In the genomic region with DNA sequence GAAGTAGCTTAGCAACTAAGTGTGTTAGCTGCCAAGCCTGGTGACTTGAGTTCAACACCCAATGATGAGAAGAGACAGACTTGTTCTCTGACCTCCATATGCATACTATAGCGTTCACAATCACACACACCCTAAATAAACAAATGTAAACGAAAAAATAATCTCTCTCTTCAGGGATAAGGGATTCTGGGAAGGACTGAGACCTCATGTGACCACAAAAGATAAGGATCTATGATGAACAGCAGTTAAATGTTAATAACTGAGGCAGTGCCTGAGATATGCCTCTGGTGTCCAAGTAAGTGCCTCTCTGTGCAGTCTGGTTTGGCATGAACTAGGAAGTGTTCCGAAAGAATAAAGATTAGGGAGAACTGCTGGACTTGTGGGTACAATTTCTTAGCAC, we compare ENCODE assay signal across 25 mouse cellular contexts.
A peak's percentile ranks its signal among the peaks of the same experiment; 100 is the strongest.
DNase-seq lines count a peak whose midpoint lies in the region; ATAC-seq and TF ChIP-seq lines count a peak whose summit lies in the region.
"Had no signal": no experiment of that assay in that cellular context is flagged by ENCODE, and none has a peak within 500 bp of the region (broad histone marks: within the 10 kb centered on the region; RNA-seq: fewer than 3 reads in every experiment).

No protein-coding gene starts in this region.

- no peaks in the 10 kb centered on the region for H3K27me3 ChIP-seq in midbrain, embryonic 11.5 days (ENCODE audit: control insufficient read depth, insufficient read depth, low read length)
- no peaks in the 10 kb centered on the region for H3K27me3 ChIP-seq in midbrain, embryonic 15.5 days (replicated peaks)
- H3K27me3 ChIP-seq in liver, embryonic 15.5 days: no peaks in the 10 kb centered on the region
- no peaks in the 10 kb centered on the region for H3K27me3 ChIP-seq in neural tube, embryonic 15.5 days (replicated peaks)
- H3K27me3 ChIP-seq in kidney, embryonic 14.5 days (ENCODE audit: control insufficient read depth, insufficient read depth, low read length): no peaks in the 10 kb centered on the region
- H3K27me3 ChIP-seq: CH12.LX; forebrain, embryonic 15.5 days; hindbrain, embryonic 12.5 days; midbrain, embryonic 12.5 days; Patski had no signal

- no peak overlapping the region for H3K4me2 ChIP-seq in midbrain, embryonic 11.5 days
- no peak overlapping the region for H3K4me2 ChIP-seq in midbrain, embryonic 15.5 days
- 0 out of 2 replicates have a peak overlapping the region, but pooled peaks have one; percentile 9 for H3K4me2 ChIP-seq in liver, embryonic 15.5 days
- no peak overlapping the region for H3K4me2 ChIP-seq in neural tube, embryonic 15.5 days
- no peak overlapping the region for H3K4me2 ChIP-seq in kidney, embryonic 14.5 days (replicated peaks; ENCODE audit: low read depth, low read length)
- H3K4me2 ChIP-seq: forebrain, embryonic 15.5 days; heart, embryonic 11.5 days; hindbrain, embryonic 12.5 days; midbrain, embryonic 12.5 days had no signal

- no peak for TF ChIP-seq POLR2A in embryonic fibroblast, embryonic 13.5 days (IDR thresholded peaks at IDR 0.05; ENCODE audit: low read depth, low read length)

- intact Hi-C loops in left cerebral cortex, postnatal 36 days (cut with DNase I): no loop called here

- TF ChIP-seq CTCF in embryonic fibroblast, embryonic 13.5 days (IDR thresholded peaks at IDR 0.05; ENCODE audit: borderline replicate concordance, insufficient read depth, low read length): no peak

- 83% methylated on average over 3 of the region's 3 CpGs for WGBS in midbrain, embryonic 11.5 days
- WGBS in midbrain, embryonic 15.5 days: 74% methylated on average over 3 of the region's 3 CpGs
- 40% methylated on average over 3 of the region's 3 CpGs for WGBS in liver, embryonic 15.5 days (ENCODE audit: insufficient replicate concordance)
- WGBS in neural tube, embryonic 15.5 days: 57% methylated on average over 3 of the region's 3 CpGs
- 54% methylated on average over 3 of the region's 3 CpGs for WGBS in kidney, embryonic 14.5 days

- H3K9me3 ChIP-seq in midbrain, embryonic 11.5 days (ENCODE audit: control insufficient read depth, low read length): no peaks in the 10 kb centered on the region
- H3K9me3 ChIP-seq in midbrain, embryonic 15.5 days: no peaks in the 10 kb centered on the region
- H3K9me3 ChIP-seq in liver, embryonic 15.5 days (replicated peaks): no peaks in the 10 kb centered on the region
- H3K9me3 ChIP-seq in neural tube, embryonic 15.5 days (replicated peaks): no peaks in the 10 kb centered on the region
- H3K9me3 ChIP-seq in kidney, embryonic 14.5 days (ENCODE audit: control insufficient read depth, low read length): no peaks in the 10 kb centered on the region
- H3K9me3 ChIP-seq: forebrain, embryonic 15.5 days; hindbrain, embryonic 12.5 days; midbrain, embryonic 12.5 days had no signal

- H3K9ac ChIP-seq in midbrain, embryonic 11.5 days (ENCODE audit: low read length): no peak overlapping the region
- H3K9ac ChIP-seq in midbrain, embryonic 15.5 days: no peak overlapping the region
- H3K9ac ChIP-seq in liver, embryonic 15.5 days: no peak overlapping the region
- H3K9ac ChIP-seq in neural tube, embryonic 15.5 days (replicated peaks): no peak overlapping the region
- no peak overlapping the region for H3K9ac ChIP-seq in kidney, embryonic 14.5 days (ENCODE audit: low read depth, low read length)
- H3K9ac ChIP-seq: forebrain, embryonic 15.5 days; hindbrain, embryonic 12.5 days; midbrain, embryonic 12.5 days had no signal

- no peak overlapping the region for H3K27ac ChIP-seq in midbrain, embryonic 11.5 days (ENCODE audit: low read depth, low read length)
- H3K27ac ChIP-seq in midbrain, embryonic 15.5 days: no peak overlapping the region
- peak overlapping the region; percentile 96 for H3K27ac ChIP-seq in embryonic fibroblast, embryonic 13.5 days (ENCODE audit: insufficient read depth, low read length)
- peak overlapping the region; percentile 58 for H3K27ac ChIP-seq in liver, embryonic 15.5 days (replicated peaks)
- H3K27ac ChIP-seq in neural tube, embryonic 15.5 days (replicated peaks): no peak overlapping the region
- H3K27ac ChIP-seq in kidney, embryonic 14.5 days (ENCODE audit: low read depth, low read length): no peak overlapping the region
- H3K27ac ChIP-seq: forebrain, embryonic 15.5 days; hindbrain, embryonic 12.5 days; midbrain, embryonic 12.5 days had no signal

- DNase-seq in midbrain, embryonic 11.5 days (ENCODE audit: low spot score, missing footprints): peak; percentile 49
- DNase-seq in left cerebral cortex, postnatal 36 days (ENCODE audit: low spot score in 2 of 2): no peak
- DNase-seq: adrenal gland, postnatal 10 days; cerebellum, adult 9-10 months; cerebellum, postnatal 36 days; gastrocnemius, postnatal 36 days; heart, adult 18-20 months; heart, postnatal 36 days; kidney, adult 2 months; kidney, postnatal 10 days; layer of hippocampus, postnatal 36 days; lung, postnatal 36 days; retina, postnatal 1 day; right cerebral cortex, postnatal 14 days had no signal

- no peaks in the 10 kb centered on the region for H3K36me3 ChIP-seq in midbrain, embryonic 11.5 days (ENCODE audit: control insufficient read depth, insufficient read depth, low read length)
- H3K36me3 ChIP-seq in midbrain, embryonic 15.5 days (replicated peaks): no peaks in the 10 kb centered on the region
- peaks cover 11% of the 10 kb centered on the region for H3K36me3 ChIP-seq in liver, embryonic 15.5 days (replicated peaks)
- no peaks in the 10 kb centered on the region for H3K36me3 ChIP-seq in neural tube, embryonic 15.5 days
- no peaks in the 10 kb centered on the region for H3K36me3 ChIP-seq in kidney, embryonic 14.5 days (ENCODE audit: control insufficient read depth, insufficient read depth, low read length)
- H3K36me3 ChIP-seq: forebrain, embryonic 15.5 days; hindbrain, embryonic 12.5 days; midbrain, embryonic 12.5 days had no signal

- H3K4me3 ChIP-seq in midbrain, embryonic 11.5 days (ENCODE audit: low read depth, low read length): no peak overlapping the region
- H3K4me3 ChIP-seq in midbrain, embryonic 15.5 days: no peak overlapping the region
- no peak overlapping the region for H3K4me3 ChIP-seq in embryonic fibroblast, embryonic 13.5 days (ENCODE audit: insufficient read depth, low read length)
- H3K4me3 ChIP-seq in liver, embryonic 15.5 days (replicated peaks): no peak overlapping the region
- H3K4me3 ChIP-seq in neural tube, embryonic 15.5 days (replicated peaks): no peak overlapping the region
- H3K4me3 ChIP-seq in kidney, embryonic 14.5 days (ENCODE audit: low read length): no peak overlapping the region
- H3K4me3 ChIP-seq: forebrain, embryonic 15.5 days; hindbrain, embryonic 12.5 days; midbrain, embryonic 12.5 days had no signal

- no peaks in the 10 kb centered on the region for H3K4me1 ChIP-seq in midbrain, embryonic 11.5 days (ENCODE audit: control insufficient read depth, insufficient read depth, low read length)
- peaks cover 6% of the 10 kb centered on the region; the same call in 1 of the 2 replicates for H3K4me1 ChIP-seq in midbrain, embryonic 15.5 days
- peaks cover 18% of the 10 kb centered on the region for H3K4me1 ChIP-seq in embryonic fibroblast, embryonic 13.5 days (ENCODE audit: control insufficient read depth, insufficient read depth, low read length)
- H3K4me1 ChIP-seq in liver, embryonic 15.5 days (replicated peaks): peaks cover 59% of the 10 kb centered on the region
- H3K4me1 ChIP-seq in neural tube, embryonic 15.5 days: peaks cover 19% of the 10 kb centered on the region
- peaks cover 10% of the 10 kb centered on the region for H3K4me1 ChIP-seq in kidney, embryonic 14.5 days (ENCODE audit: control insufficient read depth, insufficient read depth, low read length)
- H3K4me1 ChIP-seq: forebrain, embryonic 15.5 days; midbrain, embryonic 12.5 days had no signal

- no peak for ATAC-seq in midbrain, embryonic 11.5 days (ENCODE audit: low FRiP score)
- no peak for ATAC-seq in midbrain, embryonic 15.5 days (replicated peaks)
- no peak for ATAC-seq in liver, embryonic 15.5 days (ENCODE audit: insufficient read depth)
- ATAC-seq in neural tube, embryonic 15.5 days (ENCODE audit: low FRiP score): no peak
- ATAC-seq in kidney, embryonic 14.5 days (ENCODE audit: low FRiP score, low TSS enrichment): no peak
- ATAC-seq: forebrain, embryonic 15.5 days; Patski had no signal

Comparison
In these comparisons a context has a peak if more than half of its experiments do, and no peak if none do; other contexts are left out.
1. H3K27ac ChIP-seq: peak in embryonic fibroblast, embryonic 13.5 days (single experiment) and liver, embryonic 15.5 days (single experiment); none in midbrain, embryonic 11.5 days (single experiment), midbrain, embryonic 15.5 days (single experiment), neural tube, embryonic 15.5 days (single experiment) and kidney, embryonic 14.5 days (single experiment).